Mouse (Mus musculus) ES-E14 (cell line): ENCODE data around the gene Fdxacb1. TPM values are rescaled to one million over a fixed set of nuclear protein-coding genes. Genes with fewer than 3 reads are reported as not detected.

ENCODE experiments used
- DNase-seq: peaks from one replicate; pipeline ENCODE4 v3.0.0-alpha.2; 2013; ENCODE audit warnings: low read depth, low spot score
- H3K27ac ChIP-seq: 2 replicates; pipeline ENCODE4 v1.5.1; 2012; ENCODE audit warnings: low read depth, mild to moderate bottlenecking, low read length, moderate library complexity, mixed read lengths; ENCODE audit not compliant: poor library complexity, insufficient read depth, severe bottlenecking
- H3K36me3 ChIP-seq: 2 replicates; pipeline ENCODE4 v1.6.1; 2012; ENCODE audit warnings: mild to moderate bottlenecking, low read length, moderate library complexity, mixed read lengths; ENCODE audit not compliant: control insufficient read depth, poor library complexity, insufficient read depth, severe bottlenecking
- H3K4me1 ChIP-seq, 2 experiments: fragments of 150-350 bp in 1 of 2; sonication (generic) in 1 of 2; 2 replicates each; pipeline ENCODE4 v1.6.1; 2012; ENCODE audit warnings: low read length in 2 of 2, mild to moderate bottlenecking in 1 of 2, mixed read lengths in 1 of 2; ENCODE audit not compliant: control insufficient read depth in 2 of 2, insufficient read depth in 2 of 2, poor library complexity in 1 of 2
- H3K4me3 ChIP-seq, 2 experiments: fragments of 150-350 bp in 1 of 2; sonication (generic) in 1 of 2; 2 replicates each; pipeline ENCODE4 v1.5.1; 2012; ENCODE audit warnings: low read length in 2 of 2, low read depth in 1 of 2, mild to moderate bottlenecking in 1 of 2, mixed read lengths in 1 of 2; ENCODE audit not compliant: insufficient read depth in 1 of 2, poor library complexity in 1 of 2, severe bottlenecking in 1 of 2
- H3K9ac ChIP-seq: 2 replicates; pipeline ENCODE4 v1.6.1; 2012; ENCODE audit warnings: low read depth, mild to moderate bottlenecking, low read length, mixed read lengths; ENCODE audit not compliant: poor library complexity, insufficient read depth, severe bottlenecking
- H3K9me3 ChIP-seq: fragments of 150-350 bp; sonication (generic); 2 replicates; pipeline ENCODE4 v1.6.1; 2012; ENCODE audit warnings: low read depth, mild to moderate bottlenecking, low read length; ENCODE audit not compliant: control insufficient read depth, insufficient read depth
- CHD2 ChIP-seq: IDR thresholded peaks from 2 replicates; pipeline ENCODE4 v1.6.1; 2014; ENCODE audit warnings: mild to moderate bottlenecking, low read depth, low read length, inconsistent platforms
- HCFC1 ChIP-seq: IDR thresholded peaks from 2 replicates; pipeline ENCODE4 v1.6.1; 2012; ENCODE audit warnings: low read length, inconsistent platforms, borderline replicate concordance; ENCODE audit not compliant: insufficient read depth
- MAFK ChIP-seq: IDR thresholded peaks from 2 replicates; pipeline ENCODE4 v1.6.1; 2014; ENCODE audit warnings: mild to moderate bottlenecking, low read depth, low read length, inconsistent platforms; ENCODE audit not compliant: insufficient read depth
- ZC3H11A ChIP-seq: IDR thresholded peaks from 2 replicates; pipeline ENCODE4 v1.6.1; 2012; ENCODE audit warnings: low read depth, mild to moderate bottlenecking, inconsistent platforms, low read length, borderline replicate concordance
- ZNF384 ChIP-seq: IDR thresholded peaks from 2 replicates; pipeline ENCODE4 v1.6.1; 2012; ENCODE audit warnings: low read depth, low read length, inconsistent platforms
- in situ Hi-C, 2 experiments: fragments of 600-800 bp; cut with MboI; formaldehyde crosslinking; loops; one replicate each; pipeline ENCODE4 v1.15.1; 2025; ENCODE audit warnings: low sequenced_read_pairs in 2 of 2, inconsistent platforms in 1 of 2; ENCODE audit not compliant: unreplicated experiment in 2 of 2
- total RNA-seq: library from RNA; depleted of rRNA; stranded (reverse); fragments of 300-350 nt; gene quantifications from 2 replicates; pipeline ENCODE4 v1.2.3, GENCODE M21; 2012

Fdxacb1 gene
- total RNA-seq, 1 experiment, result 5.8 TPM

DNA sequence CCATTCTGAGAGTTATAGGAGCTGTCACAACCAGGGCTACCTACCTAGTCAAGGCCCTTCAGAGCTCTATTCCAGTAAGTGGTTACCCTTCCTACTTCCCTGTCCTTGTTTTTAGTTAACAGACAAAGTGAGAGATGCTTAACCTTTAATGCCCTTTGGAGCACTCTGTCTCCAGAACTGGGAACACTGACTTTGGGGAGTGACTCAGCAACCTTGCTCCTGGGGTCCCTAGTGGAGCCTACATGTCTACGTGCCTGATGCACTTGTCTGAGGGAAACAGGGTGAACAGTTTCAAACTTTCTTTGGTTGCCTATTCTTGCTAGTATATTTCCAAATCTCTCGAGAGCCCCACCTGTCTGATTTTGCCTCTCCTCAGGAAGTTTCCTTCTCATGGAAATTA, 25.3 kb upstream of the Fdxacb1 start:
- peaks cover 2% of the 10 kb centered on the region; the same call in 1 of the 2 replicates for H3K36me3 ChIP-seq
- H3K27ac ChIP-seq, result no peak overlapping the region
- no peak for DNase-seq
- in situ Hi-C loops, result no loop called here
- no peak for TF ChIP-seq ZC3H11A
- no peak for TF ChIP-seq ZNF384
- no peak for TF ChIP-seq HCFC1
- TF ChIP-seq MAFK, result peak; percentile 36; the same call in 1 of the 2 replicates
- no peak for TF ChIP-seq CHD2
- no peak overlapping the region for H3K4me3 ChIP-seq
- H3K9me3 ChIP-seq, result no peaks in the 10 kb centered on the region
- H3K9ac ChIP-seq, result no peak overlapping the region
- H3K4me1 ChIP-seq, result peaks cover 4 to 13% of the 10 kb centered on the region in 2 experiments; a peak in 3 of 4 replicates

DNA sequence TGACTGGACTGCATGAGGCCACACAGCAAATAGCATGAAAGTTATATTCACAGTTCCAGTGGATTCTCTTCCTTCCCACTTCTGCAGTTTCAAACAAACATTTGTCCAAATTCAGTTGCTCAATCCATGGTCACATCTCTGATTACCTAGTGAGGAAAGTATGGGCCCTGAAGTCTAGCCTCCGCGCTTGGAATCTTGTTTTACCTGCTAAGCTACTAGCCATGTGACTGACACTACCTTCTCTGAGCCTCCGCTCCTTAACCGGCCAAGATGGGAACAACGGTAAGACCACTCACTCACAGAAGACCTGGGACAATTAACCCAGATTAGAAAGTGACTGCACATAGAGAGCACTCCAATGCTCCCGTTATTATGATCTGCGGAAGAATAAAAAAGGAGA, 22.2 kb upstream of the Fdxacb1 start:
- H3K27ac ChIP-seq, result no peak overlapping the region
- TF ChIP-seq ZC3H11A, result no peak
- TF ChIP-seq MAFK, result no peak
- no peak for TF ChIP-seq HCFC1
- TF ChIP-seq ZNF384, result no peak
- no peak for TF ChIP-seq CHD2
- no peaks in the 10 kb centered on the region for H3K9me3 ChIP-seq
- H3K36me3 ChIP-seq, result no peaks in the 10 kb centered on the region
- in situ Hi-C loops, result no loop called here
- H3K4me3 ChIP-seq, result peak overlapping the region; percentile 67 to 69
- no peak for DNase-seq
- H3K4me1 ChIP-seq, result peaks cover 4 to 8% of the 10 kb centered on the region in 2 experiments; a peak in 2 of 4 replicates
- H3K9ac ChIP-seq, result peak overlapping the region; percentile 41; the same call in 1 of the 2 replicates

DNA sequence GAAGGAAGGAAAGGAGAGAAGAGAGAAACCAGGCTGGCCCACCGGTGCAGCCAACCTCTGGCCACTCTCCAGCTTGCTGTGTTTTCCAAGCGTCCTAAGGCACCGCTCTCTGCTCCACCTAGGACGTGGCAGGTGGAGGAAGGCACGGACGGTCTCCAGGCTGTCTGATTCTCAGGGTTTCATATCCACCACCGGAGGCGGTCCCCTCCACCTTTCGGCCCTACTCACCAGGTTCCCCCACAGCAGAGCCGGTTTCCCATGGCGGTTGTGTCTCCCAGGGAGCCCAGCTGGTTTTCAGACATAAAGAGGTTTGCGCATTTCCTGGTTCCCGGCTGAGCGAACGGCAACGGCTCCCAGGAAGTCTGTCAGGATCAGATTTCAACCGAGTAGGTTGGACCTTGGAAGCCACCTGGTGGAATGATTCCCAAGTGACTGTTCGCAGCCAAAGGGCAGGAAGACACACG, 21.8 kb upstream of the Fdxacb1 start, which contains the start of gene 2310030G06Rik:
Gene 2310030G06Rik, minus strand, starts transcription at position 323 of the 464 bp plus-strand sequence.
- DNase-seq, result peak; percentile 76
- Histone ChIP-seq H3K4me3 (peak within 1 kb of the TSS; percentile 67 to 69), H3K9me3 (no peaks in the 10 kb centered on the region), H3K4me1 (peaks cover 4 to 8% of the 10 kb centered on the region in 2 experiments; a peak in 2 of 4 replicates), H3K27ac (no peak within 1 kb of the TSS), H3K36me3 (no peaks in the 10 kb centered on the region), H3K9ac (peak within 1 kb of the TSS; percentile 41)
- in situ Hi-C loops, result no loop called here
- TF ChIP-seq CHD2 (0 out of 2 replicates have a peak, but pooled peaks have one; percentile 17), ZC3H11A (no peak), MAFK (no peak), HCFC1 (no peak)

DNA sequence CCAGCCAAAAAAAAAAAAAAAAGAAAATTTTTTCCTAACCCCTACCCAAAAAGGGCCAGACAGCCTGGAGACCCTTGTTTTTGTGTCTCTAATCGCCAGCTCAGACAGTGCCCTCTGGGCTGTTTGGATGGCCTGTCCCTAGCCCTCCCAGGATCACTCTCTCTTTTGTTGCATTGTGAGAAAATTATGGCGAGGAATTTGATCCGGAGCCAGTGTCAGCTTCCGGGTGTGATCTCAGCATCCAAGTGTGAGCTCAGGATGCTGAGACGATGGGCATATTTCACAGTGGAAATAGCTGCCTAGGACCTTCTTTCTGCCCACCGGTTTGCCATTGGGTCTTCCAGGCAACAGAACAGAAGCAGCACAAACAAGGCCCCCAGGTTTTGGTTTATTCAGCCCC, 17.3 kb upstream of the Fdxacb1 start:
- in situ Hi-C loops, result no loop called here
- TF ChIP-seq ZC3H11A (no peak), CHD2 (no peak), ZNF384 (no peak), MAFK (no peak), HCFC1 (no peak)
- Histone ChIP-seq H3K9ac (no peak overlapping the region), H3K36me3 (no peaks in the 10 kb centered on the region), H3K9me3 (no peaks in the 10 kb centered on the region), H3K4me1 (peaks cover 7 to 12% of the 10 kb centered on the region in 2 experiments; a peak in 3 of 4 replicates), H3K4me3 (peak overlapping the region in 1 of 2 experiments; percentile 50; a peak in 1 of 4 replicates), H3K27ac (no peak overlapping the region)
- DNase-seq, result no peak

DNA sequence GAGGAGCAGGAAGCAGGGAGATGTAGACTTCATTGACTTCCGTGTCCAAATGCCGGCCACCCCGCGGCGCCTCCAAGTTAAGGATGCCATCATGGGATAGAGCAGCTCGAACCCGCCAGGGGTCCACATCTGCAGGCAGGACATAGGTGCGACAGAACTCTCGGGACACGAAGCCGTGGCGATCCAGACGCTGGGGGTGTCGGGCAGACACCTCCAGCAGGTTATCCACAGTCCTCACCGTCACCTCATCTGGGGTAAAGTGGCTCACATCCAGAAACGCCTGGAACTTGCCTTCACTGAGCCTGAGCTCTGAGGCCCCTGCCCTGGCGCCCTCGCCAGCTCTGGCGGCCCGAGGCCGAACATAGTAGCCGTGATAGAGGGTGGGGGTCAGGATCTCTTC, 16.7 kb upstream of the Fdxacb1 start, which contains the start of gene Cryab:
Gene Cryab, plus strand, starts transcription at position 3 of the 400 bp plus-strand sequence.
- TF ChIP-seq CHD2 (no peak), HCFC1 (no peak), ZNF384 (no peak), ZC3H11A (no peak), MAFK (no peak)
- no peak within 1 kb of the TSS for H3K9ac ChIP-seq
- in situ Hi-C loops, result no loop called here
- H3K27ac ChIP-seq, result no peak within 1 kb of the TSS
- no peaks in the 10 kb centered on the region for H3K9me3 ChIP-seq
- H3K36me3 ChIP-seq, result no peaks in the 10 kb centered on the region
- H3K4me3 ChIP-seq, result peak within 1 kb of the TSS; percentile 16 to 54
- no peak for DNase-seq
- peaks cover 7 to 12% of the 10 kb centered on the region in 2 experiments; a peak in 3 of 4 replicates for H3K4me1 ChIP-seq
